Mouse (Mus musculus) small intestine, adult 2 months (tissue): Measurements from ENCODE around the gene Slc25a17.

Experiments used
- CTCF ChIP-seq: fragments of 200-500 bp; IDR thresholded peaks from 2 replicates; pipeline ENCODE4 v1.5.1; 2012; ENCODE audit warnings: low read depth, mild to moderate bottlenecking, control low read depth, inconsistent platforms, low read length, moderate library complexity, mixed read lengths; ENCODE audit not compliant: insufficient replicate concordance, insufficient read length; ENCODE audit errors: extremely low read depth
- POLR2A ChIP-seq: fragments of 200-500 bp; IDR thresholded peaks from 2 replicates; pipeline ENCODE4 v1.6.1; 2012; ENCODE audit warnings: low read depth, mild to moderate bottlenecking, control low read depth, inconsistent platforms, low read length, moderate library complexity

- TF ChIP-seq CTCF (no peak), POLR2A (no peak)
Observed at GRCm38 (mm10) chr15:81310353-81310752, 50.3 kb downstream of the Slc25a17 start.
